Mouse (Mus musculus): ENCODE results near the gene Sgf29. TPM values are rescaled to one million over a fixed set of nuclear protein-coding genes. Genes with fewer than 3 reads are reported as not detected.
"Not testable (repeated sequence)": the region's sequence is repeated elsewhere in the genome, so short reads cannot be mapped to it uniquely, and the experiment has no call there.

Sgf29 gene
- polyA plus RNA-seq, 1 experiment from 2014 or later: 43.6 TPM

DNA sequence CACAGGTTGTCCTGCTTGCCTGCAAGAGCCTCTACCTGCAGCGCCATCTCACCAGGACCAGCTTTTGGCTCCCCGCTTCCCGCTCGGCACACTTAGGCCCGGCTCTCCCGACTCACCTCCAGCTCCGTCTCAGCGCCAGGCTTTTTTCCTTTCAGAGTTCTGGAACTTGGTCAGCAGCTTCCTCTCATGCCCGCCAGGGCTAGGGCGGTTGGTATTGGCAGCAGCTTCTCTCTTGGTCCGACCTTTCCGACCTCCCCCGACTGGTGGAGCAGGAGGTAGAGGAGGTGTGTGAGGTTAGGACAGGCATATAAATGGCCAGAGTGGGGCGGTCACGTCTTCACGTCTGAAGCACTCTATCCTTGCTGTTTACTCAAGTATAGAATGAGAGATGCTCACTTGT lies 24.3 kb upstream of the Sgf29 start:
- no peaks in the 10 kb centered on the region; the same call in 1 of the 2 replicates for H3K4me1 ChIP-seq
- H3K9ac ChIP-seq: no peak overlapping the region
- 64% methylated on average over 16 of the region's 16 CpGs for WGBS
- H3K4me3 ChIP-seq: no peak overlapping the region
- H3K9me3 ChIP-seq: no peaks in the 10 kb centered on the region
- no peak for ATAC-seq (ENCODE audit: insufficient number of reproducible peaks, insufficient read depth, low FRiP score, low TSS enrichment)
- no peaks in the 10 kb centered on the region for H3K36me3 ChIP-seq
- no peak overlapping the region for H3K4me2 ChIP-seq (replicated peaks)
- no peaks in the 10 kb centered on the region for H3K27me3 ChIP-seq
- no peak overlapping the region for H3K27ac ChIP-seq

DNA sequence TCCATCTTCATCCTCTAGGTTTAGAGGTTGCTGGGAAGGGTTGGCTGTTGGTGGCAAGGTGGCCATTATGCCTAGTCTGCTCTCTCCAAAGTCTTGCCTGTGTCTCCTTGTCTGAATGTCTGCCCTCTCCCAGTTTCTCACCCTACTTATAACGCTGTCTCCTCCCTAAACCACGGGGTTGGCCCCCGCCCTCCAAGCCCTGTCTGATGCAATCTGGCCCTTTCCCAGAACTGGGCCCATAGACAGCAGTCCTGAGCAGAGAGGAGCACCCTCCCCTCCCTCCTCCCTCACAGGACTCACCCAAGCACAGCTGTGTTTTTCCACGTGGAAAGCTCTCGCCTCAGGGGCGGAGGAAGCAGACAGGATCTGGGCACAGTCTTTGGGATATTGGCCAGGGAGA lies 23.7 kb upstream of the Sgf29 start:
- Histone ChIP-seq H3K4me3 (no peak overlapping the region), H3K4me1 (no peaks in the 10 kb centered on the region; the same call in 1 of the 2 replicates), H3K4me2 (replicated peaks) (no peak overlapping the region), H3K27me3 (no peaks in the 10 kb centered on the region), H3K27ac (no peak overlapping the region), H3K36me3 (no peaks in the 10 kb centered on the region), H3K9ac (no peak overlapping the region), H3K9me3 (no peaks in the 10 kb centered on the region)
- ATAC-seq (ENCODE audit: insufficient number of reproducible peaks, insufficient read depth, low FRiP score, low TSS enrichment): no peak
- 46% methylated on average over 6 of the region's 6 CpGs for WGBS

DNA sequence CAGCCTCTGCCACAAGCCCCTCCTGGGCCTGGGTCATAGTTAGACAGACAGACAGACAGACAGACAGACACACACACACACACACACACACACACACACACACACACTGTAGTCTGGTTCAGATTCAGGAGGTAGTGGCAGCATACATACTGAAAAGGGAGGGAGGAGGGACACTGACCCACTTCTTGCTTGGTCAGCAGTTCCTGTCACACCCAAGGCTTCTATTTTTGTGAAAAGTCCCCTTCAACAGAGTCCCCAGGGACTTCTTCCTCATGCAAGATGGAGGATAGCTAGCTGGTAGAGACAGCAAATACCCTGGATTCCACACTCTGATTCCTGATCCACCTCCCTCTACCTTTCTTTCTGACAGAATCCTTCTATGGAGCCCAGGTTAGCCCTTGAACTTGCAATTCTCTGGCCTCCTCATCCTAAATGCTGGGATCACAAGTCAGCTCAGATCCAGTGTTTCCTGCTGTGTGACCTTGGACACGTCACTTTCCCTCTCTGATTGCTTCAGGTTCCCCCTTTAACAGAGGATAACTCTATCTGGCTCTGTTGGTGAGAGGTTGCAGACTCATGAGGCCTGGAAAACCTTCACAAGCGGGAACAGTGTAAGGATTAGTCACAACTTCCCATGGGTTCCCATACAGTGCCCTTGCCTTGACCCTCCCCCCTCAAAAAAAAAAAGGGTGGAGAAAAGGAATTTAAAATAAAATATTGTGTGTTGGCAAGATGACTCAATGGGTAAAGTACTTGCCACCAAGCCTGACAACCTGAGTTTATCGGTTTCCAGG lies 23.1 kb upstream of the Sgf29 start:
- H3K4me3 ChIP-seq: no peak overlapping the region
- 79% methylated on average over 3 of the region's 3 CpGs for WGBS
- no peak overlapping the region for H3K9ac ChIP-seq
- no peak overlapping the region for H3K4me2 ChIP-seq (replicated peaks)
- H3K27ac ChIP-seq: no peak overlapping the region
- H3K4me1 ChIP-seq: no peaks in the 10 kb centered on the region; the same call in 1 of the 2 replicates
- no peaks in the 10 kb centered on the region for H3K36me3 ChIP-seq
- no peaks in the 10 kb centered on the region for H3K9me3 ChIP-seq
- no peaks in the 10 kb centered on the region for H3K27me3 ChIP-seq
- ATAC-seq (ENCODE audit: insufficient number of reproducible peaks, insufficient read depth, low FRiP score, low TSS enrichment): no peak

DNA sequence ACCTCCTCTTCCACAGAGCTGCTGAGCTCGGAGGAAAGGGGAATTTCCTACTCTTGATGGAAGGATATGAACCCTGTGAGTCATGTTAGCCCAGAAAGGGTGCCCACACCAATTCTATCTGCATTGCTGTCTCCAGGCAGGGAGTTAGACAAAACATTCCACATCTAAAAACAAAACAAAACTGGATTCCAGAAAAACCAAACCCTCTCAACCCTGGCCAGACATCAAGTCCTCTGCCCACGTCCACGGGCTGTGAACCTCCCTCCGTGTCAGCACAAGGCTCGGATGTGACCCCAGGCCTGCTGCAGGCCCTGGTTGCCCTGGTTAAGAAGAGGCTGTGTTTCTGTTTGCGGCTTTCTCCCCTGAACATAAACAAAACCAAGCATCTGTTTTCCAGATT lies 21.0 kb upstream of the Sgf29 start:
- Histone ChIP-seq H3K4me3 (no peak overlapping the region), H3K27ac (0 out of 2 replicates have a peak overlapping the region, but pooled peaks have one; percentile 32), H3K4me1 (no peaks in the 10 kb centered on the region; the same call in 1 of the 2 replicates), H3K9ac (no peak overlapping the region), H3K27me3 (no peaks in the 10 kb centered on the region), H3K9me3 (no peaks in the 10 kb centered on the region), H3K36me3 (no peaks in the 10 kb centered on the region), H3K4me2 (replicated peaks) (no peak overlapping the region)
- no peak for ATAC-seq (ENCODE audit: insufficient number of reproducible peaks, insufficient read depth, low FRiP score, low TSS enrichment)
- WGBS: 60% methylated on average over 6 of the region's 6 CpGs

DNA sequence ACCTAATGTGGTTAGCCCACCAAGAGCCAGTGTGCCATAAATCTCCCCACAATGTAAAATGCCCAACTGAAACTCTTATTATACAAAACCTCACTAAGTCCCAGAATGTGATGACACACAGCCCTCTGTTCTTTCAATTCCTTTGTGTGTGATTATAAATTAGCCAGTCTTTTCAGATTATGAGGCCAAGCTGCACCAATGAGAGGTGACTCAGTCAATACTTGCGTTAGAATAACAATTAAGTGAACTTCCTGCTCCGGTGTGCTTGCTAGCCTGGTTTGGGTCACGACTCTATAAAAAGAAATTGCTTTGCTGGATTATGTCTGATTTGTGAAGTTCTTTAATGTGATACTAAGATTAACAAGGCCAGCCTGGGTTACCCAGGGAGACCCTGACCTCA lies 19.2 kb upstream of the Sgf29 start:
- H3K4me3 ChIP-seq: no peak overlapping the region
- H3K27me3 ChIP-seq: no peaks in the 10 kb centered on the region
- H3K27ac ChIP-seq: no peak overlapping the region
- no peaks in the 10 kb centered on the region for H3K9me3 ChIP-seq
- 51% methylated on average over 3 of the region's 3 CpGs for WGBS
- no peaks in the 10 kb centered on the region for H3K36me3 ChIP-seq
- H3K4me1 ChIP-seq: no peaks in the 10 kb centered on the region; the same call in 1 of the 2 replicates
- ATAC-seq (ENCODE audit: insufficient number of reproducible peaks, insufficient read depth, low FRiP score, low TSS enrichment): no peak
- H3K9ac ChIP-seq: no peak overlapping the region
- H3K4me2 ChIP-seq (replicated peaks): no peak overlapping the region

DNA sequence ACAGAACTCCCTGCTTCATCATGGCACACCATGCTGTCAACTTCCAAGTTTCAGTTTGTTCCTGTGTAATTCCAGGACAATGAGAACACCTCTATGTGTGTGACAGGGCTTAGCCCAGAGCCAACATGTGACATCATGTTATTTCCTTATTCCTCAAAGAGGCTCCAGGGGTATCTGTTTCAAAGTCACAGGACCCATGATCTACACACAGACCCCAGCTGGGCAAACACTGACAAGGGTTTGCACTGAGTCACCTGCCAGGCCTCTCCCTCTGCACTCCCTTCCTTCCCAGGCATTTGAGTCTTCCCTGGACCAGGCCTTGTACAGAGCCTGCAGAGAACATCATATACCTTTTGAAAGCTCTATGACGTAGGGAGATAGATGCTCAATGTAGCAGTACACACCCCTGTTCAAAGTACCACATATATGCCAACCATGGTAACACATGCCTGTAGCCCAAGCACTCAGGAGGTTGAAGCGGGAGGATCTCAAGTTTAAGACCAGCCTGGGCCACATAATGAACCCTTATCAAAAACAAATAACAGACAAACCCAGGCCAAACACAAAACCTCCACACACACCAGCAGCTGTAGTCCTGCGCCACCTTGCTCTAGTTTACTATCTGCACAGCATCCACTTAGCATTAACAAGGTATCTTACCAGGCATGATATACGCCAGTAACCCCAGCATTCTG lies 18.1 kb upstream of the Sgf29 start, which contains the start of gene Nupr1:
Nupr1 (minus strand) TSS at position 38 of the 695 bp plus-strand sequence.
- Histone ChIP-seq H3K36me3 (no peaks in the 10 kb centered on the region), H3K4me1 (no peaks in the 10 kb centered on the region), H3K27ac (no peak within 1 kb of the TSS), H3K4me2 (replicated peaks) (no peak within 1 kb of the TSS), H3K9ac (no peak within 1 kb of the TSS), H3K27me3 (no peaks in the 10 kb centered on the region), H3K9me3 (no peaks in the 10 kb centered on the region), H3K4me3 (no peak within 1 kb of the TSS)
- ATAC-seq (ENCODE audit: insufficient number of reproducible peaks, insufficient read depth, low FRiP score, low TSS enrichment): no peak
- 86% methylated on average over 4 of the region's 4 CpGs for WGBS

DNA sequence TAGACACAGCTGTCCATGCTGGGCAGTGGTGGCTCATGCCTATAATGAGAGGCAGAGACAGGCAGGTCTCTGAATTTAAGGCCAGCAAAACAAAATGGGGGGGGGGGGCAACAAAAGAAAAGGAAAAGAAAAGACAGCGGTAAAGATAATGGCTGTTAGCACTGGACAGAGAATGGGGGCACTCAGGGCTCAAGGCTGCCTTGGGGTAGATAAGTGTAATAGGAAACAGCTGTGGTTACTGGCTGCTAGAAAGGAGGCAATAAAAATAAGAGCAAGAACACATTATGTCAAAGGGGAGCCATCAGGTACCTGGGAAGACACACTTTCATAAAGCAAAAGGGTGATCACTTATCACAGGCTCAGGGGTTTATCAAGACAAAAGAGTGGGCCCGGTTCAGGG lies 16.6 kb upstream of the Sgf29 start:
- H3K27ac ChIP-seq: no peak overlapping the region
- H3K4me1 ChIP-seq: no peaks in the 10 kb centered on the region
- 61% methylated on average over 2 of the region's 2 CpGs for WGBS
- no peak overlapping the region for H3K9ac ChIP-seq
- ATAC-seq (ENCODE audit: insufficient number of reproducible peaks, insufficient read depth, low FRiP score, low TSS enrichment): no peak
- H3K4me2 ChIP-seq (replicated peaks): no peak overlapping the region
- H3K36me3 ChIP-seq: no peaks in the 10 kb centered on the region
- H3K9me3 ChIP-seq: no peaks in the 10 kb centered on the region
- H3K4me3 ChIP-seq: no peak overlapping the region
- no peaks in the 10 kb centered on the region for H3K27me3 ChIP-seq

DNA sequence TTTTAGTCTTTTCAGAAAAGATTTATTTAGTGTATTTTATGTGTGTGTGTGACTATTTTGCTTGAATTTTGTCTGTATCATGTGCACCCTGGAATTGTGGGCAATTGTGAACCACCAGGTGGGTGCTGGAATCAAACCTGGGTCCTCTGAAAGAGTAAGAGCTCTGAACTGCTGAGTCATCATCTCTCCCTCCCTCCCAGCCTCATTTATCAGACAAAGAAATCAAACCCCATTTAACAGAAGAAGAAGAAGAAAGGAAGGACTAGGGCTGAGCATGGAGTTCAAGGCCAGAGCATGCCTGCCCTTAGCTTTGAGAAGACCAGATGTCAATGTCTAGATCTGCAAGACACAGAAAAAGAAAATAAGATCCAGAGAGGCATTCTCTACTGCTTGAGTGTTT lies 13.7 kb upstream of the Sgf29 start:
- Histone ChIP-seq H3K4me2 (replicated peaks) (no peak overlapping the region), H3K4me3 (no peak overlapping the region), H3K27ac (no peak overlapping the region), H3K27me3 (no peaks in the 10 kb centered on the region), H3K36me3 (no peaks in the 10 kb centered on the region), H3K9me3 (no peaks in the 10 kb centered on the region), H3K4me1 (no peaks in the 10 kb centered on the region), H3K9ac (no peak overlapping the region)
- ATAC-seq (ENCODE audit: insufficient number of reproducible peaks, insufficient read depth, low FRiP score, low TSS enrichment): no peak

DNA sequence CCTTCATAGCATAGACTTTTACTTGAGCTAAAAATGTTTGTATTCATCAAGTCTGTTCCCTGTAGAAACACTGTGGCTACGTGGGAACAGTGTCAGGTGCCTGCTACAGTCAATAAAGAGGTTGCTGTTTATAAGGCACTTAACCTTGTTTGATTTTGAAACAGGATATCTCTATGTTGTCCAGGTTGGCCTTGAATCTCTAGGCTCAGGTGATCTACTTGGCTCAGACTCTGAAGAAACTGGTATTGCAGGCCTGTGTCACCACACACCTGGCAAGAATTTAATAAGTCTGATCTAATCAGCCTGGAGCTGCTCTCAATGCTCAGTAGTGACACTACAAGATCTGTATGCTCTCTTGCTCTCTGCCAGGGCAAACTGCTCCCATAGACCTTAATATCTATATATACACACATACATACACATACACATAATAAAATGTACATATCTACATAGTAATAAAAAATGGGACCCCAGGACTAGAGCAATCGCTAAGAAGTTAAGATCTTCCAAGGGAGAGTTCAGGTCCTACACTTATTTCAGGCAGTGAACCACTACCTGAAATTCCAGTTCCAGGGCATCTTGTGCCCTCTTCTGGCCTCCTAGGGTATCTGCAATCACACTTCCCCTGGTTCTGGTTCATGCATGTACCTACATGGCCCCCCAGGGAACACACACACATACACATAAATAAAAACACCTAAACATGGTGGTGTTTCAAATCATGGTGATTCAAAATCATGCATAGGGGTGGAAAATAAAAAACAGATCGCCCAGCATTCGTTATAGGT lies 12.2 kb upstream of the Sgf29 start:
- Histone ChIP-seq H3K4me1 (no peaks in the 10 kb centered on the region), H3K9me3 (no peaks in the 10 kb centered on the region), H3K27me3 (no peaks in the 10 kb centered on the region), H3K9ac (no peak overlapping the region), H3K4me2 (replicated peaks) (no peak overlapping the region), H3K4me3 (no peak overlapping the region), H3K27ac (no peak overlapping the region), H3K36me3 (no peaks in the 10 kb centered on the region)
- 16% methylated on average over 4 of the region's 4 CpGs for WGBS
- no peak for ATAC-seq (ENCODE audit: insufficient number of reproducible peaks, insufficient read depth, low FRiP score, low TSS enrichment)

DNA sequence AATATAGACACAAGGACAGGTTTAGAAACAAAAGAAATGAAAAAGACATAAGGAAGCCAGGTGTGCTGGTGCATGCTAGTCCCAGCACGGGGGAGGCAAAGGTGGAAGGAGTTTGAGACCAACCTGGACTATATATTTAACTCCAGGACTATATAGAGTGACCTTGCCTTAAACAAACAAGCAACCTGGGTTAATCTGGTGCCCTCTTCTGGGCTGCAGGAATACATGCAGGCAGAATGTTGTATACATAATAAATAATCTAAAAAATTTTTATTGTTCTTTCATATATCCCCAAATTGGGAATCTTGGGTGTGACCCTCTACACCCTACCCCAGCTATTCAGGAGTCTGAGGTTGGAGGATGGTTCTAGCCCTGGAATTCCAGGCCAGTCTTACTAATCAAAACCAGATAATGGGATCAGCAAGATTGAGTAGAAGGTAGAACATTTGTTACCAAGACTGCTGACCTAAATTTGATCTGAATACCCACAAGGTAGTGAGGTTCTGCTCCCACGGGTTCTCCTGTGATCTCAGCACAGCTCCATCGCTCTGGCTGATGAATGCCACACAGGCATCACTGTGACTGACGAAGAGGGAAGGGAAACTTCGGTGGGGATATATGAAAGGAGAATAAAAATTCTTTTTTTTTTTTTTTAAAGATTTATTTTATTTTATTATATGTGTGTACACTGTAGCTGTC lies 6.4 kb upstream of the Sgf29 start:
- no peaks in the 10 kb centered on the region for H3K4me1 ChIP-seq
- H3K27ac ChIP-seq: no peak overlapping the region
- no peaks in the 10 kb centered on the region for H3K36me3 ChIP-seq
- H3K4me3 ChIP-seq: no peak overlapping the region
- H3K9me3 ChIP-seq: no peaks in the 10 kb centered on the region
- no peaks in the 10 kb centered on the region for H3K27me3 ChIP-seq
- 78% methylated on average over 5 of the region's 5 CpGs for WGBS
- ATAC-seq (ENCODE audit: insufficient number of reproducible peaks, insufficient read depth, low FRiP score, low TSS enrichment): no peak
- H3K4me2 ChIP-seq (replicated peaks): no peak overlapping the region
- H3K9ac ChIP-seq: no peak overlapping the region

DNA sequence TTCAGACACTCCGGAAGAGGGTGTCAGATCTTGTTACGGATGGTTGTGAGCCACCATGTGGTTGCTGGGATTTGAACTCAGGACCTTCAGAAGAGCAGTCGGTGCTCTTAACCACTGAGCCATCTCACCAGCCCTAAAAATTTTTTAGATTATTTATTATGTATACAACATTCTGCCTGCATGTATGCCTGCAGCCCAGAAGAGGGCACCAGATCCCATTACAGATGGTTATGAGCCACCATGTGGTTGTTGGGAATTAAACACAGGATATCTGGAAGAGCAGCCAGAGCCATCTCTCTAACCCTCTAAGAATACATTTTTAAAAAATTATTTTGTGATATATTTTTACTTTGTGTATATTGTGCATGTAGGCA lies 5.9 kb upstream of the Sgf29 start:
- not testable (repeated sequence) for H3K27me3 ChIP-seq; H3K4me2 ChIP-seq (replicated peaks); H3K4me3 ChIP-seq; H3K36me3 ChIP-seq; H3K4me1 ChIP-seq; H3K9ac ChIP-seq; ATAC-seq (ENCODE audit: insufficient number of reproducible peaks, insufficient read depth, low FRiP score, low TSS enrichment); H3K27ac ChIP-seq; H3K9me3 ChIP-seq
- WGBS: 80% methylated on average over 3 of the region's 3 CpGs
